Mouse (Mus musculus) lung, postnatal 0 days (tissue): ENCODE measurements at regions not wholly inside any gene's neighbourhood (a gene's known extent, or its start where the extent isn't known, plus 50 kb on each side); places are given as distances from the start of the nearest gene placed in this dataset.
"Not testable (repeated sequence)": the region's sequence is repeated elsewhere in the genome, so short reads cannot be mapped to it uniquely, and the experiment has no call there.

Experiments used
- ATAC-seq: fragments of 200-750 bp; cut with Nextera tagmentation; 2 replicates; pipeline ENCODE4 v1.8.0; 2017; ENCODE audit warnings: moderate library complexity
- DNase-seq: peaks from one replicate; pipeline ENCODE4 v3.0.0-alpha.2; 2016; ENCODE audit warnings: low spot score
- H3K27ac ChIP-seq: fragments of 300-500 bp; sonication (generic); 2 replicates; pipeline ENCODE4 v1.5.1; 2014; ENCODE audit warnings: antibody characterized with exemption, mild to moderate bottlenecking, low read length, mixed read lengths
- H3K27me3 ChIP-seq: fragments of 300-500 bp; sonication (generic); replicated peaks from 2 replicates; pipeline ENCODE4 v1.6.1; 2014; ENCODE audit warnings: low read length, mixed read lengths; ENCODE audit not compliant: insufficient read depth
- H3K36me3 ChIP-seq: fragments of 300-500 bp; sonication (generic); 2 replicates; pipeline ENCODE4 v1.6.1; 2014; ENCODE audit warnings: low read length, mixed read lengths; ENCODE audit not compliant: insufficient read depth
- H3K4me1 ChIP-seq: fragments of 300-500 bp; sonication (generic); 2 replicates; pipeline ENCODE4 v1.6.1; 2014; ENCODE audit warnings: antibody characterized with exemption, low read depth, low read length, mixed read lengths; ENCODE audit not compliant: insufficient read depth
- H3K4me2 ChIP-seq: fragments of 300-500 bp; sonication (generic); replicated peaks from 2 replicates; pipeline ENCODE4 v1.6.1; 2014; ENCODE audit warnings: low read depth, mild to moderate bottlenecking, low read length, moderate library complexity, mixed read lengths
- H3K4me3 ChIP-seq: fragments of 300-500 bp; sonication (generic); 2 replicates; pipeline ENCODE4 v1.5.1; 2014; ENCODE audit warnings: low read depth, low read length
- H3K9ac ChIP-seq: fragments of 300-500 bp; sonication (generic); replicated peaks from 2 replicates; pipeline ENCODE4 v1.6.1; 2014; ENCODE audit warnings: low read depth, mild to moderate bottlenecking
- H3K9me3 ChIP-seq: fragments of 300-500 bp; sonication (generic); 2 replicates; pipeline ENCODE4 v1.6.1; 2016; ENCODE audit warnings: low read length, mixed read lengths
- CTCF ChIP-seq: IDR thresholded peaks from 2 replicates; pipeline ENCODE4 v1.5.1; 2016; ENCODE audit warnings: antibody characterized with exemption, mild to moderate bottlenecking
- EP300 ChIP-seq: IDR thresholded peaks from 2 replicates; pipeline ENCODE4 v1.6.1; 2016; ENCODE audit warnings: antibody characterized with exemption, mild to moderate bottlenecking, control low read depth
- WGBS: fragments of 180-500 bp; shearing (Covaris S2); extraction: QIAGEN DNeasy Blood & Tissue Kit; methylation state at CpG from one replicate; pipeline ENCODE4 v1.1.7; 2014; 5-methylcytosine and 5-hydroxymethylcytosine counted together

- no peak for TF ChIP-seq EP300
- no peak for TF ChIP-seq CTCF
- 80% methylated on average over 11 of the region's 11 CpGs for WGBS
- H3K9ac ChIP-seq = no peak overlapping the region
- H3K9me3 ChIP-seq = no peaks in the 10 kb centered on the region
- ATAC-seq (no peak), DNase-seq (no peak)
- no peak overlapping the region for H3K4me2 ChIP-seq
- no peak overlapping the region for H3K27ac ChIP-seq
- H3K4me1 ChIP-seq = no peaks in the 10 kb centered on the region
- no peaks in the 10 kb centered on the region for H3K36me3 ChIP-seq
- no peaks in the 10 kb centered on the region for H3K27me3 ChIP-seq
- no peak overlapping the region for H3K4me3 ChIP-seq
These were observed 131.3 kb upstream of the Vrk2 start for GRCm38 (mm10) chr11:26724963-26725721.

GRCm38 (mm10) chr11:26722292-26722691, 128.5 kb upstream of the Vrk2 start:
- H3K36me3 ChIP-seq = no peaks in the 10 kb centered on the region
- no peaks in the 10 kb centered on the region for H3K4me1 ChIP-seq
- H3K4me3 ChIP-seq = no peak overlapping the region
- no peaks in the 10 kb centered on the region for H3K27me3 ChIP-seq
- WGBS = 82% methylated on average over 3 of the region's 3 CpGs
- no peak overlapping the region for H3K27ac ChIP-seq
- no peak overlapping the region for H3K4me2 ChIP-seq
- ATAC-seq (no peak), DNase-seq (no peak)
- H3K9ac ChIP-seq = no peak overlapping the region
- no peaks in the 10 kb centered on the region for H3K9me3 ChIP-seq
- TF ChIP-seq CTCF (no peak), EP300 (no peak)

DNA sequence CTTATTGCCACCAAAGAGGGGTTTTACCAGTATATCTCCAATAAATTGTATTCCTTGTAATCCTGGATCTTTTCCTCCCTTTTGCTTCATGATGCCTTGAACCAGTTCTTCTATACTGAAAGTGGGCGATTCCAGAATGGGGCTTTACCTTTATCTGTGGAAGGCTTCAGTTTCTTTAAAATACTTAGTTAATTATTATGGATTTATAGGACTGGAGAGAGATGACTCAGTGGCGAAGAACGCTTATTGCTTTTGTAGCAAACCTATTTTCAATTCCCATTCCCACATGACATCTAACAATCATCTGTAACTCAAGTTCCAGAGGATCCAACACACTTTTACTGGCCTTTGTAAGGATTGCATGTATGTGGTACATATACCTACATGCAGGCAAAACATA, 127.4 kb upstream of the Vrk2 start:
- no peaks in the 10 kb centered on the region for H3K9me3 ChIP-seq
- DNase-seq = no peak
- H3K36me3 ChIP-seq = no peaks in the 10 kb centered on the region
- TF ChIP-seq CTCF = no peak
- TF ChIP-seq EP300 = no peak
- ATAC-seq = no peak
- H3K9ac ChIP-seq = no peak overlapping the region
- no peaks in the 10 kb centered on the region for H3K4me1 ChIP-seq
- H3K27ac ChIP-seq = no peak overlapping the region
- no peak overlapping the region for H3K4me2 ChIP-seq
- H3K27me3 ChIP-seq = no peaks in the 10 kb centered on the region
- WGBS = 85% methylated on average over 3 of the region's 3 CpGs
- no peak overlapping the region for H3K4me3 ChIP-seq

DNA sequence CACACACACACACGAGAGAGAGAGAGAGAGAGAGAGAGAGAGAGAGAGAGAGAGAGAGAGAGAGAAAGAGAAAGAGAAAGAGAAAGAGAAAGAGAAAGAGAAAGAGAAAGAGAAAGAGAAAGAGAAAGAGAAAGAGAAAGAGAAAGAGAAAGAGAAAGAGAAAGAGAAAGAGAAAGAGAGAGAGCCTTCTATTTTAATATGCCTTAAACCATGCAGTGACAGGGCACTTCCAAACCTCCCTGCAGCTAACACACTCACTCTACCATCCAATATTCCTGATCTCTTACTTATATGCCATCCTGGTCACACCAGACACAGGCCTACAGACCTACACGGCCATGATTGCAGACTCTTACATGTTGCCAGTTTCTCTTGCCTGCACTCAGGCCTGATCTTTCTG, 117.4 kb upstream of the Vrk2 start:
- not testable (repeated sequence) for H3K9me3 ChIP-seq, H3K4me2 ChIP-seq, H3K4me3 ChIP-seq, ATAC-seq, H3K4me1 ChIP-seq, H3K36me3 ChIP-seq, H3K27ac ChIP-seq, DNase-seq, H3K9ac ChIP-seq, H3K27me3 ChIP-seq
- WGBS = 83% methylated on average over 1 of the region's 2 CpGs

DNA sequence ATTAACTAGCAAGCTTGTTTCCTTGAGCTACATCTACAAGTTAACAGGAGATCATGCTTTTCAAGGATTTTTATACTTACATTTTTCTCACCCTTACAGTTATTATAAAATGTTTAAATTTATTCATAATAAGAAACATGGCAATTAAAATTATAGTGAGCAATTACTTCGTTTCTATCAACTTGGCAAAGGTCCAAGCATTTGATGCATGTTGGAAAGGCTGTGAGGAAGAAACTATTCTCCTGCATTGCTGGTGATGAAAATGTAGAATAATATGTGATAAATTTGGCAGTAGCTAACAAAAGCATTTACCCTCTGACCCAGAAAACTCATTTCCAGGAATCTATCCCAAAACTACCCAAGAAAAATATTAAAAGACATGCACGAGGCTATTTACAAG, 114.8 kb upstream of the Vrk2 start:
- H3K4me3 ChIP-seq = no peak overlapping the region
- H3K27me3 ChIP-seq = no peaks in the 10 kb centered on the region
- H3K36me3 ChIP-seq = no peaks in the 10 kb centered on the region
- no peak overlapping the region for H3K9ac ChIP-seq
- WGBS = 35% methylated on average over 2 of the region's 2 CpGs
- H3K9me3 ChIP-seq = no peaks in the 10 kb centered on the region
- H3K4me2 ChIP-seq = no peak overlapping the region
- TF ChIP-seq CTCF = no peak
- no peak for TF ChIP-seq EP300
- no peak overlapping the region for H3K27ac ChIP-seq
- no peak for DNase-seq
- H3K4me1 ChIP-seq = no peaks in the 10 kb centered on the region
- ATAC-seq = no peak

DNA sequence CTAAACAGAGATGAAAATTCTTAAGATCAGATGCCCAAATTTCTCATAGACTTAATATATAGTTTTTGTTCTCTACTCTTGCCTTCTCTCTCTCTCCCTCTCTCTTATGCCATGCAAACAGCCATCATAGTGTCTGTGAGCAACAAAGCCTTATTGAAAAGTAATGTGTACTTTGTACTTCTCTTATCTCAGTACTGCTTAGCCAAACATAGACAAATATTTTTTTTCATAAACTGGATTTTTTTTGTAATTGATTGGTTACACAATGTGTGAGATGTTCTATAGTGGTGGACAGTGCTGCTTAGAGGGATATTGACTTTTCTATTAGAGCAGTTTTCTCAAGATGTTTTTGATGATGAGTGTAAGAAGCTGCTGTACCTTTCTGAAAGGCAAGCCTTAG, 90.1 kb upstream of the Vrk2 start:
- no peak overlapping the region for H3K27ac ChIP-seq
- no peak for TF ChIP-seq EP300
- TF ChIP-seq CTCF = no peak
- H3K4me1 ChIP-seq = no peaks in the 10 kb centered on the region
- ATAC-seq = no peak
- no peak overlapping the region for H3K4me3 ChIP-seq
- no peak overlapping the region for H3K9ac ChIP-seq
- DNase-seq = no peak
- no peaks in the 10 kb centered on the region for H3K27me3 ChIP-seq
- no peaks in the 10 kb centered on the region for H3K36me3 ChIP-seq
- no peak overlapping the region for H3K4me2 ChIP-seq
- no peaks in the 10 kb centered on the region for H3K9me3 ChIP-seq

- ATAC-seq (no peak), DNase-seq (no peak)
- no peak for TF ChIP-seq CTCF
- TF ChIP-seq EP300 = no peak
- Histone ChIP-seq H3K27ac (no peak overlapping the region), H3K4me1 (no peaks in the 10 kb centered on the region), H3K27me3 (no peaks in the 10 kb centered on the region), H3K9me3 (no peaks in the 10 kb centered on the region), H3K36me3 (no peaks in the 10 kb centered on the region), H3K9ac (no peak overlapping the region), H3K4me3 (no peak overlapping the region), H3K4me2 (no peak overlapping the region)
- 84% methylated on average over 2 of the region's 2 CpGs for WGBS
These were observed 73.5 kb upstream of the Vrk2 start for GRCm38 (mm10) chr11:26667251-26667650.
